Mouse (Mus musculus) small intestine, adult 2 months (tissue): ENCODE measurements at regions not wholly inside any gene's neighbourhood (a gene's known extent, or its start where the extent isn't known, plus 50 kb on each side); places are given as distances from the start of the nearest gene placed in this dataset.

Experiments used
- CTCF ChIP-seq: fragments of 200-500 bp; IDR thresholded peaks from 2 replicates; pipeline ENCODE4 v1.5.1; 2012; ENCODE audit warnings: low read depth, mild to moderate bottlenecking, control low read depth, inconsistent platforms, low read length, moderate library complexity, mixed read lengths; ENCODE audit not compliant: insufficient replicate concordance, insufficient read length; ENCODE audit errors: extremely low read depth
- POLR2A ChIP-seq: fragments of 200-500 bp; IDR thresholded peaks from 2 replicates; pipeline ENCODE4 v1.6.1; 2012; ENCODE audit warnings: low read depth, mild to moderate bottlenecking, control low read depth, inconsistent platforms, low read length, moderate library complexity

- TF ChIP-seq CTCF (no peak), POLR2A (no peak)
These were observed 208.9 kb downstream of the Fam169b start for GRCm38 (mm10) chr7:68482553-68482952.
